Mouse (Mus musculus) layer of hippocampus, adult 18-20 months (tissue): ENCODE measurements around the gene Meioc. TPM values are rescaled to one million over a fixed set of nuclear protein-coding genes. Genes with fewer than 3 reads are reported as not detected.
A peak's percentile ranks its signal among the peaks of the same experiment; 100 is the strongest.
"Not testable (repeated sequence)": the region's sequence is repeated elsewhere in the genome, so short reads cannot be mapped to it uniquely, and the experiment has no call there.

ENCODE experiments used
- DNase-seq, 2 experiments: peaks; one replicate each; pipeline ENCODE4 v3.0.0; 2022; ENCODE audit warnings: low spot score in 2 of 2
- microRNA-seq, 2 experiments: library from miRNA; unstranded; fragments of <30 nt; microRNA quantifications; one replicate each; pipeline ENCODE4 v1.2.0; 2021
- total RNA-seq, 2 experiments: library from RNA; stranded (reverse); gene quantifications; 2 replicates each; pipeline ENCODE4 v1.2.3; 2021

Meioc gene
- total RNA-seq, 2 experiments from 2014 or later, result not detected

DNA sequence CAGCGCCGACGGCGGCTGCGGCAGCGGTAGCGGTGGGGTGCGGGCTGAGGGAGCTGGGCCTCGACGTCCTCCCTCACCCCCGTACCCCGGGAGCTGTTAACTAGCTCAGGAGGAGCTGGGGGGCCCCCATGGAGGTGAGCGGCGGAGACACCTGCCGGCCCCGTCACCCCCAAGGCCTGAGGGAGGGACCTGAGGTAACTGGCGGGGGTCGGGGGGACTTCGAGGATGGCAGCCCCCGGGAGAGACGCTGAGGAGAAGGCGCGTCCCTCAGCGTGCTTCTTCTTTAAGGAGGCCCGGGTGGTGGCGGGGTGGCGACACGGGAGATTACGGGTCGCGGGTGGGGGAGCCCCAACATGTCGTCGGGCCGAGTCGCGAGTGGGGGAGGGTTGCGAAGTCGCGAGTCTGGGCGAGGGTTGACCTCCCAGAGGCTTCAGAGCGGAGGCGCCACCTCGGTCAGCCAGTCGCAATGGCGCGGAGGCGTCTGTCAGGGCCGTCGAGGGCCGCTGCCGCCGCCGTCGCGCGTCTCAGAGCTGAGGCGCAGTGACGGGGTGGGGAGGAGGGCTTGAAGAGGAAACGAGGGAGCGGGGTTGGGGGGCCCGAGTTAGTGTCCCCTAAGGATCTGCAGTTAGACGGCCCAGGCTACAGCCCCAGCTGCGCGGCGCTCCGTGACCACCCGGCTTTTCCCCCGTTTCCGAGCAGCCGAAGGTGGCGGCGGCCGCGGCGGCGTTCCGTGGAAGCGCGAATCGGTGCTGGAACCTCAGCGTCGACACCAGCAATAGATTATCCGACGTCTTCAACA, 2.3 kb downstream of the Meioc start:
- DNase-seq, result no peak

- DNase-seq, result peak; percentile 28 to 83
Measured at GRCm38 (mm10) chr11:102690162-102690561, 26.6 kb downstream of the Meioc start.

DNA sequence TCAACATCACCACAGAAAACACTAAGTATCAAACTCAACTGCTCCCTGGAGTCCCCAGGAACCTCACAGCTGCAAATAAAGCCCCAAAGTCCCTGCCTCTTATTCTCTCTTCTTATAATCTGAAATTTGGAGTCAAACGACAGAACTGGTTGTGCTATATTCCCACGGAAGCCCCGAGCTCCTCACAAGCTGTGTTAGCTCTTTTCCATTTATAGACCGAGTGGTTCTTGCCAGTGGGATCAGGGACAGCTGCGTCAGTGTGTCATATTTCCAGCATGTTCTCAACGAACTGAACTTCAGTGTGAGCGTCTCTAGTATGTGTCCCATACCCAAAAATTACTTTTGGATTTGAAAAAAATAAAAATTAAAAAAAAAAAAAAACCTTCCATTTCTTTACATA, 31.8 kb downstream of the Meioc start:
- peak in 1 of 2 experiments; percentile 34 for DNase-seq

GRCm38 (mm10) chr11:102697338-102698017, 34.0 kb downstream of the Meioc start, which contains the start of gene Ccdc43:
Ccdc43 (minus strand) TSS chr11:102697782.
- peak; percentile 80 to 90 for DNase-seq

GRCm38 (mm10) chr11:102698018-102698476, 34.5 kb downstream of the Meioc start:
- no peak for DNase-seq

DNA sequence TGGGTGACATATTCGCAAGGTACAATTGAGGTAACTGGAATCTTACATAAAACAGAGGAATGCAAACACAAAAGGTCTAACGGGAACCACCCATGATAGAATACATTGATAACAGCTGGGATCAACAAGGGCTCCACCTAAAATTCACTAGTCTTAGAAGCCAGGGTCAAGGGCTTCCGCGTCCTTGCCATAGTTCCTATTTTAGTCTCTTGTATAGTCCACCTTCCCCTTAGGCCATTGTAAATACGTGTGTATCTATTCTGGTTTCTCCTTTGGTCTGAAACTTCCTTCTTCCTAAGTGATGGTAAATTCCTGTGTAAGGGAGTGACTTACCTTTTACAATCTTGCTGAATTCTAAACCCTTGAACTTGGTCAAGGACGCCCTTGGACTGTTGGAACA, 38.7 kb downstream of the Meioc start:
- DNase-seq, result not testable (repeated sequence)

DNA sequence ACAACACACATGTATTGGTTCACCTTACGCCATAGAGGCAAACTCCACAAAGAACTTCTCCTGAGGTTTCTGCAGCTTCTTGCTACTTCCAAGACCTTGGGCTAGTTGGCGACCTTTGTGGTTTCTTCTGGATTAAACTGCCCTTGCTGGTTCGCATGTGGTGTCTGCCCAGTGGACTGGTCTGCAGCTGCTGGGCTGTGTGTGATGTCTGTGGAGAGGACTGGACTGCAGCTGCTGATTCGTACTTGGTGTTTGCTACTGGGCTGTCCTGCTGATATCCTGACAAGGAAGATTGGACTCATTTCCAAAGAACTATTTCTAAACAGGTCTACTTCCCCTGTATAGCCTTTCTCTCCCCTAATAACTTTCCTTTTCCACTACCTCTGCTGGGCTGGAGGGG, 48.9 kb downstream of the Meioc start:
- DNase-seq, result no peak

GRCm38 (mm10) chr11:102714578-102714977, 51.1 kb downstream of the Meioc start:
- not testable (repeated sequence) for DNase-seq

DNA sequence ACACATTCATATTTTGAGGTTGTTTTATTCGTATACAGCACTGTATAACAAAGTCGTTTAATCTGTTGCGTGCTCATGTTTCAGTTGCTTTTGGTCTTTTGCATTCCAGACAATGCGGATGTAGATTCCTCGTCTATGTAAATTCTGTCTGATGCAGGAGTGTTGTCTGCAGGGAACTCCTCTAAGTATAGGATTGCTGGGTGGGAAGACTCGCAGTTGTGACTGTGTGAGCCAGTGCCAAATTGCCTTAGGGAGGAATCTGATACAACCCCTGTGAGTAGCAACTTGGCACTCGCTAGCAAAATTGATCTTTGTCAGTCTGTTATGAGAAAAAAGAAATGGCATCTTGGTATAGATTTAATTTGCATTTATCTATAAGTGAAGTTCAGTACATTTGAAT, 52.6 kb downstream of the Meioc start:
- no peak for DNase-seq

GRCm38 (mm10) chr11:102725574-102725973, 62.1 kb downstream of the Meioc start:
- no peak for DNase-seq

GRCm38 (mm10) chr11:102728614-102729013, 65.1 kb downstream of the Meioc start:
- peak; percentile 19 to 68 for DNase-seq

GRCm38 (mm10) chr11:102729835-102730234, 66.3 kb downstream of the Meioc start:
- DNase-seq, result no peak

DNA sequence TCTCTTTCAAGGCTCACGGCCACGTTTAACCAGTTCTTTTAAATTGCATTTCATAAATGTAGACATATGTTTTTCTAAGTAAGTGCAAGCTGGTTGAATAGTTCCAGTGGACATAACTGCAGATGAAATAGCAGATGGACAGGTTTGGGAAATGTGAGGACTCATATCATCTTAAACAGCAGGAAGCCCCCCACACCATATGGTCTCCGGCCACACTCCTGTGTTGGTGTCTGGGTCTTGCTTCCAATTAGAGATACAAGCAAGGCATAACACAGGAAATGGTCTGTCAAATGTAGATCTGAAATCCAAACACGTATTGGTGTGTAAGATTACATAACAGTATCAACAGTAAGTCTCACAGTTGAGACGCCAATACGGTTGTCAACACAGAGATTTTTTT, 67.8 kb downstream of the Meioc start:
- DNase-seq, result no peak

Small RNA genes lying within 50 kb of the gene (microRNA-seq; reads per million reads assigned to microRNA genes)
- gene Gm22920, result 0 reads per million in 2 experiments

Other genes with a start within 250 kb of the Meioc start
- 10 to 100 TPM; 62.4 to 64.6 TPM for gene Grn, start 233.4 kb upstream of the Meioc start, total RNA-seq
- gene Fam171a2, start 216.0 kb upstream of the Meioc start, total RNA-seq, result 100 to 1,000 TPM; 106 to 111 TPM
- 1 to 10 TPM; 1.2 to 3.9 TPM for gene Itga2b, start 193.6 kb upstream of the Meioc start, total RNA-seq
- 10 to 100 TPM; 47.5 to 48.8 TPM for gene Gpatch8, start 107.3 kb upstream of the Meioc start, total RNA-seq
- 1 to 10 TPM; 2.5 to 3.8 TPM for gene Gm11627, start 84.3 kb upstream of the Meioc start, total RNA-seq
- gene Fzd2, start 59.3 kb upstream of the Meioc start, total RNA-seq, result 1 to 10 TPM; 7.3 to 7.5 TPM
- gene Ccdc43, start 34.1 kb downstream of the Meioc start, total RNA-seq, result 10 to 100 TPM; 30.4 to 31.9 TPM
- 100 to 1,000 TPM; 166 to 185 TPM for gene Adam11, start 97.7 kb downstream of the Meioc start, total RNA-seq
- 1 to 10 TPM; 3.0 to 3.8 TPM for gene Gjc1, start 156.0 kb downstream of the Meioc start, total RNA-seq
- 1 to 10 TPM; 4.0 to 4.8 TPM for gene Higd1b, start 172.1 kb downstream of the Meioc start, total RNA-seq
- gene Eftud2, start 217.3 kb downstream of the Meioc start, total RNA-seq, result 100 to 1,000 TPM; 123 to 126 TPM
- gene Ccdc103, start 217.5 kb downstream of the Meioc start, total RNA-seq, result 1 to 10 TPM; 1.5 to 2.2 TPM
- under 1 TPM in 1 of 2 experiments, not detected in 1; 0.27 TPM for gene Fam187a, start 221.5 kb downstream of the Meioc start, total RNA-seq
- gene Gfap, start 237.2 kb downstream of the Meioc start, total RNA-seq, result 100 to 1,000 TPM; 441 to 481 TPM